Mouse (Mus musculus): ENCODE data around the gene Pianp. TPM values are rescaled to one million over a fixed set of nuclear protein-coding genes. Genes with fewer than 3 reads are reported as not detected.
A peak's percentile ranks its signal among the peaks of the same experiment; 100 is the strongest.

Pianp gene
- polyA plus RNA-seq, 1 experiment from 2014 or later, result 0.62 TPM

- no peak overlapping the region for H3K27ac ChIP-seq
- H3K27me3 ChIP-seq, result no peaks in the 10 kb centered on the region; the same call in 1 of the 2 replicates
- 70% methylated on average over 4 of the region's 4 CpGs for WGBS
- no peak for ATAC-seq (replicated peaks; ENCODE audit: insufficient number of reproducible peaks, insufficient read depth, low FRiP score, low read depth)
- H3K9me3 ChIP-seq (replicated peaks), result no peaks in the 10 kb centered on the region
- H3K9ac ChIP-seq, result no peak overlapping the region
- no peak overlapping the region for H3K4me3 ChIP-seq
- no peaks in the 10 kb centered on the region for H3K36me3 ChIP-seq
- H3K4me1 ChIP-seq (replicated peaks), result peaks cover 17% of the 10 kb centered on the region
- no peak overlapping the region for H3K4me2 ChIP-seq
These were observed 28.7 kb upstream of the Pianp start for GRCm38 (mm10) chr6:124967766-124968165.

- Histone ChIP-seq H3K36me3 (no peaks in the 10 kb centered on the region), H3K4me1 (replicated peaks) (peaks cover 15% of the 10 kb centered on the region), H3K27ac (no peak overlapping the region), H3K4me2 (no peak overlapping the region), H3K9me3 (replicated peaks) (no peaks in the 10 kb centered on the region), H3K9ac (no peak overlapping the region), H3K4me3 (no peak overlapping the region), H3K27me3 (peaks cover 56% of the 10 kb centered on the region)
- no peak for ATAC-seq (replicated peaks; ENCODE audit: insufficient number of reproducible peaks, insufficient read depth, low FRiP score, low read depth)
- 65% methylated on average over 4 of the region's 4 CpGs for WGBS
These were observed 4.3 kb upstream of the Pianp start for GRCm38 (mm10) chr6:124992241-124992640.

- H3K27ac ChIP-seq, result no peak overlapping the region
- ATAC-seq (replicated peaks; ENCODE audit: insufficient number of reproducible peaks, insufficient read depth, low FRiP score, low read depth), result no peak
- H3K9me3 ChIP-seq (replicated peaks), result no peaks in the 10 kb centered on the region
- peaks cover 24% of the 10 kb centered on the region for H3K4me1 ChIP-seq (replicated peaks)
- 72% methylated on average over 9 of the region's 9 CpGs for WGBS
- no peak overlapping the region for H3K4me2 ChIP-seq
- peaks cover 62% of the 10 kb centered on the region for H3K27me3 ChIP-seq
- no peak overlapping the region for H3K9ac ChIP-seq
- no peaks in the 10 kb centered on the region for H3K36me3 ChIP-seq
- H3K4me3 ChIP-seq, result no peak overlapping the region
These were observed 3.1 kb upstream of the Pianp start for GRCm38 (mm10) chr6:124993365-124993764.

DNA sequence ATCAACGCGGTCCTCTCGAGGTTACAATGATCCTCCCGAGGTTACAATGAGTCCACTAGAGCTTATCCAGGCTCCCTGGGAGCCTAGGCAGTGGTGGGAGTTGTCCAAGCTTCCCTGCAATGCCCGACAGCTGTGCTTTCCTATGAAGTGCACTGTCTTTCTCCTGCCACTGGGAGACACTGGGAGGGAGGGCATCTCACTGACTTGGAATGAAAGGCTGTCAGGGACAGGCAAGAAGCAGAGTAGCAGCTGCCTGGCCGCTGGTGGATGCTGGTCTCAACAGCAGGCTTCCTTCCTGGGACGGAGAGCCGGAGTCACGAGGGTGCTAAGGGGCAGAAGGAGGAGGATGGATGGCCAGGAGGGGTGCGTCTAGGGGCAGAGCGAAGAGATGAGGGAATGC is 2.6 kb upstream of the Pianp start:
- 0 out of 2 replicates have a peak, but pooled peaks have one; percentile 11 for ATAC-seq (replicated peaks; ENCODE audit: insufficient number of reproducible peaks, insufficient read depth, low FRiP score, low read depth)
- Histone ChIP-seq H3K9ac (no peak overlapping the region), H3K9me3 (replicated peaks) (no peaks in the 10 kb centered on the region), H3K4me3 (no peak overlapping the region), H3K27me3 (peaks cover 65% of the 10 kb centered on the region), H3K4me2 (no peak overlapping the region), H3K27ac (no peak overlapping the region), H3K36me3 (no peaks in the 10 kb centered on the region), H3K4me1 (replicated peaks) (peaks cover 27% of the 10 kb centered on the region)
- 10% methylated on average over 11 of the region's 11 CpGs for WGBS

DNA sequence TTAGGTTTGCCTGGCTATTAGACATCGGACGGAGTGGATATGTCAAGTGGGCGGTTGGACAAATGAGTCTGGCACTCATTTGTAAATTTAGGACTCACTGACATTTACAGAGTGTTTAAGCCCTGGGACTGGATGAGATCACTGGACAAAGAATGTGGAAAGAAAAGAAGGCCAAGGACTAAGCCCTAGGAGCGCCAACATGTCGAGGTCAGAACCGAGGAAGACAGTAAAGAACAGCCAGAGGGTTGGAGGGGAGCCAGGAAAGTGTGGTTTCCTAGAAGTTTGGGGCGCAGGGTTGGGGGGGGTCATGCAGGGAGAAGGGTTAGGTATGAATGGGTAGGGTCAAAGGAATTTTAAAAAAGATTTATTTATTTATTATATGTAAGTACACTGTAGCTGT is 1.2 kb upstream of the Pianp start:
- no peaks in the 10 kb centered on the region for H3K9me3 ChIP-seq (replicated peaks)
- H3K36me3 ChIP-seq, result no peaks in the 10 kb centered on the region
- 78% methylated on average over 7 of the region's 7 CpGs for WGBS
- ATAC-seq (replicated peaks; ENCODE audit: insufficient number of reproducible peaks, insufficient read depth, low FRiP score, low read depth), result no peak
- no peak overlapping the region for H3K27ac ChIP-seq
- H3K4me1 ChIP-seq (replicated peaks), result peaks cover 27% of the 10 kb centered on the region
- no peak overlapping the region for H3K4me3 ChIP-seq
- no peak overlapping the region for H3K4me2 ChIP-seq
- peaks cover 79% of the 10 kb centered on the region for H3K27me3 ChIP-seq
- H3K9ac ChIP-seq, result no peak overlapping the region

GRCm38 (mm10) chr6:124995831-124996403 is 577 bp upstream of the Pianp start:
- no peak for ATAC-seq (replicated peaks; ENCODE audit: insufficient number of reproducible peaks, insufficient read depth, low FRiP score, low read depth)
- H3K27ac ChIP-seq, result no peak overlapping the region
- no peaks in the 10 kb centered on the region for H3K36me3 ChIP-seq
- WGBS, result 45% methylated on average over 8 of the region's 8 CpGs
- H3K4me2 ChIP-seq, result peak overlapping the region; percentile 99; the same call in 1 of the 2 replicates
- H3K9ac ChIP-seq, result no peak overlapping the region
- H3K4me3 ChIP-seq, result peak overlapping the region; percentile 58
- peaks cover 85% of the 10 kb centered on the region for H3K27me3 ChIP-seq
- peaks cover 27% of the 10 kb centered on the region for H3K4me1 ChIP-seq (replicated peaks)
- H3K9me3 ChIP-seq (replicated peaks), result no peaks in the 10 kb centered on the region

- Histone ChIP-seq H3K4me2 (no peak overlapping the region), H3K27ac (no peak overlapping the region), H3K36me3 (no peaks in the 10 kb centered on the region), H3K4me3 (0 out of 2 replicates have a peak overlapping the region, but pooled peaks have one; percentile 58), H3K9me3 (replicated peaks) (no peaks in the 10 kb centered on the region), H3K9ac (no peak overlapping the region), H3K27me3 (peaks cover 94% of the 10 kb centered on the region), H3K4me1 (replicated peaks) (peaks cover 27% of the 10 kb centered on the region)
- 7% methylated on average over 8 of the region's 8 CpGs for WGBS
- no peak for ATAC-seq (replicated peaks; ENCODE audit: insufficient number of reproducible peaks, insufficient read depth, low FRiP score, low read depth)
These were observed 1.6 kb downstream of the Pianp start for GRCm38 (mm10) chr6:124998066-124998465.

GRCm38 (mm10) chr6:124999091-124999490 is 2.6 kb downstream of the Pianp start:
- ATAC-seq (replicated peaks; ENCODE audit: insufficient number of reproducible peaks, insufficient read depth, low FRiP score, low read depth), result no peak
- H3K4me3 ChIP-seq, result no peak overlapping the region
- peaks cover 32% of the 10 kb centered on the region for H3K4me1 ChIP-seq (replicated peaks)
- peaks cover 90% of the 10 kb centered on the region for H3K27me3 ChIP-seq
- H3K27ac ChIP-seq, result no peak overlapping the region
- no peak overlapping the region for H3K4me2 ChIP-seq
- WGBS, result 28% methylated on average over 14 of the region's 14 CpGs
- no peaks in the 10 kb centered on the region for H3K9me3 ChIP-seq (replicated peaks)
- H3K9ac ChIP-seq, result no peak overlapping the region
- no peaks in the 10 kb centered on the region for H3K36me3 ChIP-seq

DNA sequence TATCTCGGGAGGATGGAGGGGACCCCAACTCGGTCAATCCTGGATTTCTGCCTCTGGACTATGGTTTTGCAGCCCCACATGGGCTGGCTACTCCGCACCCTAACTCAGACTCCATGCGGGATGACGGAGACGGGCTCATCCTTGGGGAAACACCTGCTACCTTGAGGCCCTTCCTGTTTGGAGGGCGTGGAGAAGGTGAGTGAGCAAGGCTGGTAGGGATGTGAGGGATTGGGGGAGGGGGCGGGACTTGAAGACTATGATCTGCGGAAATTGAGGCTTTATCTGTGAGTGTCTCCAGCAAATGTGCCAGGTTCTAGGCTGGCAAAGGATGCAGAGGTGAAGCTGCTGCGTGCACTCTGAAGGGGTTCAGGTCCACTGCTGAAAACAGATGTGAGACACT is 3.1 kb downstream of the Pianp start:
- H3K4me2 ChIP-seq, result no peak overlapping the region
- WGBS, result 26% methylated on average over 10 of the region's 10 CpGs
- no peaks in the 10 kb centered on the region for H3K9me3 ChIP-seq (replicated peaks)
- peaks cover 36% of the 10 kb centered on the region for H3K4me1 ChIP-seq (replicated peaks)
- no peaks in the 10 kb centered on the region for H3K36me3 ChIP-seq
- no peak for ATAC-seq (replicated peaks; ENCODE audit: insufficient number of reproducible peaks, insufficient read depth, low FRiP score, low read depth)
- H3K27me3 ChIP-seq, result peaks cover 86% of the 10 kb centered on the region
- H3K9ac ChIP-seq, result no peak overlapping the region
- no peak overlapping the region for H3K27ac ChIP-seq
- H3K4me3 ChIP-seq, result no peak overlapping the region

- H3K4me3 ChIP-seq, result peak overlapping the region; percentile 18; the same call in 1 of the 2 replicates
- H3K36me3 ChIP-seq, result no peaks in the 10 kb centered on the region
- H3K4me1 ChIP-seq (replicated peaks), result peaks cover 30% of the 10 kb centered on the region
- peaks cover 45% of the 10 kb centered on the region for H3K27me3 ChIP-seq
- 27% methylated on average over 3 of the region's 3 CpGs for WGBS
- peak overlapping the region; percentile 31; the same call in 1 of the 2 replicates for H3K27ac ChIP-seq
- ATAC-seq (replicated peaks; ENCODE audit: insufficient number of reproducible peaks, insufficient read depth, low FRiP score, low read depth), result no peak
- peak overlapping the region; percentile 50 for H3K4me2 ChIP-seq
- H3K9ac ChIP-seq, result no peak overlapping the region
- H3K9me3 ChIP-seq (replicated peaks), result no peaks in the 10 kb centered on the region
These were observed 7.2 kb downstream of the Pianp start for GRCm38 (mm10) chr6:125003706-125004105.

DNA sequence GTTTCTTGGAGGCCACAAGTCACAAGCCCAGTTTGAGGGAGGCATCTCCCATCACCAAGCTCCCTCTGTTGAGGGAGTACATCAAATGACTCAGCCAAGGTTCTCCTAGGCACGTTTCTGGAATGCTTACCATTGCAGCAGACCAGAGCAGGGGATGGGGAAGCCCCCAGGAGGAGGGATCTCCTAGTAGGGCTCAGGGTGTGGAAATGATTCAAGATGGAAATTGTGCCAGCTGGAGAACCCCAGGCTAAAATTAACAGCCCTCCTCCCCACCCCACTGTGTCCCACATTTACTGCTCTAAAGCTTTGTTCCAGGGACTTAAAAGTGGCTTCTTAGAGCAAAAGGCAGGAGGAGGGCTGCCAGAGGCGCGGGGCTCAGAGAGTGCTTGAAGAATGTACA is 8.6 kb downstream of the Pianp start:
- no peaks in the 10 kb centered on the region for H3K36me3 ChIP-seq
- H3K9me3 ChIP-seq (replicated peaks), result no peaks in the 10 kb centered on the region
- H3K4me2 ChIP-seq, result no peak overlapping the region
- H3K4me3 ChIP-seq, result no peak overlapping the region
- H3K9ac ChIP-seq, result peak overlapping the region; percentile 7; the same call in 1 of the 2 replicates
- WGBS, result 26% methylated on average over 3 of the region's 3 CpGs
- no peak for ATAC-seq (replicated peaks; ENCODE audit: insufficient number of reproducible peaks, insufficient read depth, low FRiP score, low read depth)
- peaks cover 34% of the 10 kb centered on the region for H3K4me1 ChIP-seq (replicated peaks)
- H3K27ac ChIP-seq, result no peak overlapping the region
- peaks cover 31% of the 10 kb centered on the region for H3K27me3 ChIP-seq

- Histone ChIP-seq H3K27ac (peak overlapping the region; percentile 95), H3K4me1 (replicated peaks) (peaks cover 47% of the 10 kb centered on the region), H3K4me3 (peak overlapping the region; percentile 59), H3K9me3 (replicated peaks) (no peaks in the 10 kb centered on the region), H3K36me3 (peaks cover 9% of the 10 kb centered on the region; the same call in 1 of the 2 replicates), H3K4me2 (peak overlapping the region; percentile 77), H3K27me3 (peaks cover 6% of the 10 kb centered on the region; the same call in 1 of the 2 replicates), H3K9ac (peak overlapping the region; percentile 75)
- 35% methylated on average over 13 of the region's 13 CpGs for WGBS
- no peak for ATAC-seq (replicated peaks; ENCODE audit: insufficient number of reproducible peaks, insufficient read depth, low FRiP score, low read depth)
These were observed 11.6 kb downstream of the Pianp start for GRCm38 (mm10) chr6:125008060-125008459.

Measured in heart, embryonic 15.5 days (tissue).